Mouse (Mus musculus) forebrain, embryonic 14.5 days (tissue): ENCODE data around the gene Olfr1116. TPM values are rescaled to one million over a fixed set of nuclear protein-coding genes. Genes with fewer than 3 reads are reported as not detected.
"Not testable (repeated sequence)": the region's sequence is repeated elsewhere in the genome, so short reads cannot be mapped to it uniquely, and the experiment has no call there.

Source experiments
- ATAC-seq: fragments of 200-750 bp; cut with Nextera tagmentation; 2 replicates; pipeline ENCODE4 v1.8.0; 2017; ENCODE audit warnings: mild to moderate bottlenecking, moderate library complexity
- DNase-seq: peaks from one replicate; pipeline ENCODE4 v3.0.0-alpha.2; 2015; ENCODE audit warnings: low spot score
- H3K27ac ChIP-seq: fragments of 300-500 bp; sonication (generic); 2 replicates; pipeline ENCODE4 v1.5.1; 2014; ENCODE audit warnings: low read depth, mild to moderate bottlenecking, control low read depth, low read length, moderate library complexity
- H3K27me3 ChIP-seq: fragments of 300-500 bp; sonication (generic); replicated peaks from 2 replicates; pipeline ENCODE4 v1.6.1; 2014; ENCODE audit warnings: low read length, control low read depth, mixed read lengths; ENCODE audit not compliant: control insufficient read depth, insufficient read depth
- H3K36me3 ChIP-seq: fragments of 300-500 bp; sonication (generic); 2 replicates; pipeline ENCODE4 v1.6.1; 2014; ENCODE audit warnings: low read length, control low read depth; ENCODE audit not compliant: control insufficient read depth, insufficient read depth
- H3K4me1 ChIP-seq: fragments of 300-500 bp; sonication (generic); 2 replicates; pipeline ENCODE4 v1.6.1; 2014; ENCODE audit warnings: antibody characterized with exemption, low read length, control low read depth; ENCODE audit not compliant: control insufficient read depth, insufficient read depth
- H3K4me2 ChIP-seq: fragments of 300-500 bp; sonication (generic); 2 replicates; pipeline ENCODE4 v1.6.1; 2014; ENCODE audit warnings: mild to moderate bottlenecking, control low read depth, low read length
- H3K4me3 ChIP-seq: fragments of 300-500 bp; sonication (generic); 2 replicates; pipeline ENCODE4 v1.5.1; 2014; ENCODE audit warnings: low read depth, low read length, control low read depth
- H3K9ac ChIP-seq: fragments of 300-500 bp; sonication (generic); 2 replicates; pipeline ENCODE4 v1.6.1; 2014; ENCODE audit warnings: mild to moderate bottlenecking, low read length, control low read depth, moderate library complexity
- H3K9me3 ChIP-seq: fragments of 300-500 bp; sonication (generic); replicated peaks from 2 replicates; pipeline ENCODE4 v1.6.1; 2016; ENCODE audit warnings: low read length, control low read depth, mixed read lengths; ENCODE audit not compliant: control insufficient read depth
- WGBS: fragments of 180-500 bp; shearing (Covaris S2); extraction: QIAGEN DNeasy Blood & Tissue Kit; methylation state at CpG from one replicate; pipeline ENCODE4 v1.1.7; 2014; 5-methylcytosine and 5-hydroxymethylcytosine counted together
- microRNA-seq: library from miRNA; unstranded; fragments of <30 nt; microRNA quantifications from one replicate; pipeline ENCODE4, GENCODE M21; 2016
- polyA plus RNA-seq: library from polyadenylated mRNA; unstranded; fragments of >200 nt; fragmentation: Nextera tagmentation; extraction: Ambion mirVana; gene quantifications from 2 replicates; pipeline ENCODE4 v1.2.1, GENCODE M21; 2014

Gene Olfr1116
- not detected in 2 replicates for polyA plus RNA-seq

DNA sequence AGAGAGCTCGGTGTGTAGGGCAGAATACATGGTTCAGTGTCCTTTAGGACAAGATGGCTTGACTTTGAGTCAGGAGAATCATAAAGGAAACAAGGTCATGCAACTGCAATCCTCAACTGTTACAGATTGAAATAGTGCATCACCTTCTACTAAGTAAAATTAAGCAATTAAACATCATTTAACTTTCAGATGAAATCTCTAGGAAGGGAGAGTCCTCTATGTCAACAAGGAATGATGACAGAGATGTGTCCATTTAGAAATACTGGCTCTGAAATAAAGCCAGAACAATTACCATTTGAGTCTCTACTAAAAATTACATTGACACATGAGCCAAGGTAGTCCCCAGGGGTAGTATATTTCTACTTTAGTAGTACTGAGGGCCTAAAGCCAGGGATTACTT lies at the start of gene Olfr1116:
Gene Olfr1116, plus strand, starts transcription at position 301 of the 400 bp plus-strand sequence.
- ATAC-seq (no peak), DNase-seq (no peak)
- Histone ChIP-seq H3K4me1 (no peaks in the 10 kb centered on the region), H3K4me3 (no peak within 1 kb of the TSS), H3K27me3 (no peaks in the 10 kb centered on the region), H3K9ac (no peak within 1 kb of the TSS), H3K27ac (no peak within 1 kb of the TSS), H3K36me3 (no peaks in the 10 kb centered on the region), H3K9me3 (no peaks in the 10 kb centered on the region), H3K4me2 (no peak within 1 kb of the TSS)
- 93% methylated on average over 1 of the region's 1 CpGs for WGBS

DNA sequence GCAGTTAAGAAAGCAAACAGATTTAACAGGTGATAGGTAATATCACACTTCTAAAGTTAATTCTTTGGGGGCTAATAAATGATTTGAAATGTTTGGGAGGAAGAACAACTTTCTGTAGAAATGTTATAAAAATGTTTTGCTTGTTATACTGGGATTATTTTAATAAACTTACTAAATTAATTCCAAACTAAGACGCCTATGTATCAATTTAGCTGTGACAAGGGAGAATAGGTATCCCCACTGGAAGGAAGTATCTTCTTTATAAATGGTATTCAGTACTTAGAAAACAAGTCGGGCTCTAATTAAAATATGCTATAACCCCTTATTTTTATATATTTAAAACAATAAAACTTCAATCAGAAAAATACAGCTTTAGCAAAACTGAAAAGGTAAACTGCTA lies 19.6 kb upstream of the Olfr1116 start, which contains the start of gene Olfr1115:
Gene Olfr1115, plus strand, starts transcription at position 301 of the 400 bp plus-strand sequence.
- H3K9me3 ChIP-seq: no peaks in the 10 kb centered on the region
- no peaks in the 10 kb centered on the region for H3K36me3 ChIP-seq
- WGBS: 85% methylated on average over 2 of the region's 2 CpGs
- H3K4me1 ChIP-seq: no peaks in the 10 kb centered on the region
- no peaks in the 10 kb centered on the region for H3K27me3 ChIP-seq
- H3K4me2 ChIP-seq: no peak within 1 kb of the TSS
- no peak within 1 kb of the TSS for H3K9ac ChIP-seq
- H3K27ac ChIP-seq: no peak within 1 kb of the TSS
- DNase-seq: no peak
- no peak within 1 kb of the TSS for H3K4me3 ChIP-seq
- no peak for ATAC-seq

DNA sequence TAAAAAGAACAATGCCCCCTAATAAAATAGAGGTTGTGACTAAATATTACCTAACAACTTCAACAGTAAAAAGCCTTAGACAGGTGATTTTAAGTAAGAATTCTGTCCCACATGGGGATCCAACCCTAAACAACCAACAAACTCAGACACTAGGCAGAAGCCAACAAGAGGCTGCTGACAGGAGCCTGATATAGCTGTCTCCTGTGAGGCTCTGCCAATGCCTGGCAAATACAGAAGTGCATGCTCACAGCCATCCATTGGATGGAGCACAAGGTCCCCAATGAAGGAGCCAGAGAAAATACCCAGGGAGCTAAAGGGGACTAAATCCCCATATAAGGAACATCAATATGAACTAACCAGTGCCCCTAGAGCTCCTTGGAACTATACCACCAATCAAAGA lies 26.6 kb downstream of the Olfr1116 start:
- DNase-seq, H3K36me3 ChIP-seq, H3K27me3 ChIP-seq, H3K4me1 ChIP-seq, H3K4me2 ChIP-seq, H3K9ac ChIP-seq, H3K9me3 ChIP-seq, H3K4me3 ChIP-seq, H3K27ac ChIP-seq, ATAC-seq: not testable (repeated sequence)

GRCm38 (mm10) chr2:87307281-87307680 lies 39.9 kb downstream of the Olfr1116 start, which contains the start of gene Olfr1118:
TSS of gene Olfr1118 (plus strand) at chr2:87307581.
- no peak within 1 kb of the TSS for H3K27ac ChIP-seq
- H3K4me1 ChIP-seq: no peaks in the 10 kb centered on the region
- ATAC-seq: no peak
- no peak within 1 kb of the TSS for H3K4me2 ChIP-seq
- 64% methylated on average over 1 of the region's 1 CpGs for WGBS
- no peak within 1 kb of the TSS for H3K4me3 ChIP-seq
- no peaks in the 10 kb centered on the region for H3K9me3 ChIP-seq
- no peak for DNase-seq
- H3K27me3 ChIP-seq: no peaks in the 10 kb centered on the region
- no peak within 1 kb of the TSS for H3K9ac ChIP-seq
- H3K36me3 ChIP-seq: no peaks in the 10 kb centered on the region

Small RNAs within 50 kb of the gene (microRNA-seq; reads per million reads assigned to microRNA genes)
- not detected for gene Gm27438

Other genes with a start within 250 kb of the Olfr1116 start
- not detected in 2 replicates for gene Olfr1104, start 240.5 kb upstream of the Olfr1116 start, polyA plus RNA-seq
- gene Olfr1105, start 231.0 kb upstream of the Olfr1116 start, polyA plus RNA-seq: not detected in 2 replicates
- gene Olfr1106, start 215.3 kb upstream of the Olfr1116 start, polyA plus RNA-seq: not detected in 2 replicates
- not detected in 2 replicates for gene Olfr1107, start 191.7 kb upstream of the Olfr1116 start, polyA plus RNA-seq
- gene Olfr1109, start 171.5 kb upstream of the Olfr1116 start, polyA plus RNA-seq: not detected in 2 replicates
- gene Olfr259, start 153.0 kb upstream of the Olfr1116 start, polyA plus RNA-seq: not detected in 2 replicates
- not detected in 2 replicates for gene Olfr1110, start 127.2 kb upstream of the Olfr1116 start, polyA plus RNA-seq
- not detected in 2 replicates for gene Olfr1111, start 114.9 kb upstream of the Olfr1116 start, polyA plus RNA-seq
- gene Olfr1112, start 79.7 kb upstream of the Olfr1116 start, polyA plus RNA-seq: not detected in 2 replicates
- gene Olfr1113, start 58.6 kb upstream of the Olfr1116 start, polyA plus RNA-seq: not detected in 2 replicates
- not detected in 2 replicates for gene Olfr1115, start 19.5 kb upstream of the Olfr1116 start, polyA plus RNA-seq
- gene Olfr1118, start 40.0 kb downstream of the Olfr1116 start, polyA plus RNA-seq: not detected in 2 replicates
- gene Olfr1120, start 87.3 kb downstream of the Olfr1116 start, polyA plus RNA-seq: not detected in 2 replicates
- gene Olfr1121, start 102.4 kb downstream of the Olfr1116 start, polyA plus RNA-seq: not detected in 2 replicates
- gene Olfr1122, start 118.3 kb downstream of the Olfr1116 start, polyA plus RNA-seq: not detected in 2 replicates
- gene Olfr1123, start 149.1 kb downstream of the Olfr1116 start, polyA plus RNA-seq: not detected in 2 replicates
- gene Olfr1124, start 162.7 kb downstream of the Olfr1116 start, polyA plus RNA-seq: 0.09 TPM in 1 of 2 replicates, not detected in the other
- gene Olfr1126, start 186.4 kb downstream of the Olfr1116 start, polyA plus RNA-seq: not detected in 2 replicates
- not detected in 2 replicates for gene Pramel7, start 229.6 kb downstream of the Olfr1116 start, polyA plus RNA-seq
- not detected in 2 replicates for gene Pramel6, start 239.0 kb downstream of the Olfr1116 start, polyA plus RNA-seq